Mouse (Mus musculus): ENCODE data around the gene Dlx2. TPM values are rescaled to one million over a fixed set of nuclear protein-coding genes. Genes with fewer than 3 reads are reported as not detected.

Gene Dlx2
- polyA plus RNA-seq, 1 experiment from 2014 or later: 0.39 TPM

DNA sequence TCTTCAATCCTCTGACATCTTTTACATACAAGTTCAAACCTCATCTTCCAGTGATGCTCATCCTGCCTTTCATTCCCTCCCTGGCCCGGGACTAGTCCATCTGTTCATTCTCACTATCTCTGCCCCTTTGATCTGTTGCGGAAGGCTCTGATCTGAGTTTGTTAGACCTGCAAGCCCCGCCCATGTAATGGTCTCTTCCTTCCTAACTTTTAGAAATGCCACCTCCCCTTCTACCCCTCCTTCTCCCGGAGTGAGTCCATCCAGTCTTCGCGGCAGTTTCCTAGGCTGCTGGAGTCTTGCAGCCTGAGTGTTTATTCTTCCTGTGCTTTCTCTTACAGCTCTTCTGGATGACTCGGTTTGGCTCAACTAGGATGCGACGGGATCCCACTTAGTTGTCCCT is 19.9 kb upstream of the Dlx2 start:
- Histone ChIP-seq H3K27me3 (ENCODE audit: control insufficient read depth, insufficient read depth, low read length) (no peaks in the 10 kb centered on the region), H3K4me3 (ENCODE audit: control insufficient read depth in 1 of 2, insufficient read depth in 1 of 2, low read depth in 1 of 2, low read length in 2 of 2) (no peak overlapping the region), H3K36me3 (ENCODE audit: control insufficient read depth, insufficient read depth, low read length) (no peaks in the 10 kb centered on the region), H3K9ac (ENCODE audit: low read length) (no peak overlapping the region), H3K9me3 (ENCODE audit: control insufficient read depth, low read length) (no peaks in the 10 kb centered on the region), H3K27ac (replicated peaks in 1 of 2; ENCODE audit: control insufficient read depth in 1 of 2, insufficient read depth in 1 of 2, low read depth in 2 of 2, low read length in 2 of 2) (no peak overlapping the region), H3K4me1 (ENCODE audit: control insufficient read depth in 2 of 2, insufficient read depth in 2 of 2, low read length in 2 of 2) (no peaks in the 10 kb centered on the region), H3K4me2 (ENCODE audit: low read length) (no peak overlapping the region)
- 71% methylated on average over 9 of the region's 9 CpGs for WGBS
- ATAC-seq (ENCODE audit: insufficient number of reproducible peaks, insufficient read depth, low FRiP score, low read depth): no peak

DNA sequence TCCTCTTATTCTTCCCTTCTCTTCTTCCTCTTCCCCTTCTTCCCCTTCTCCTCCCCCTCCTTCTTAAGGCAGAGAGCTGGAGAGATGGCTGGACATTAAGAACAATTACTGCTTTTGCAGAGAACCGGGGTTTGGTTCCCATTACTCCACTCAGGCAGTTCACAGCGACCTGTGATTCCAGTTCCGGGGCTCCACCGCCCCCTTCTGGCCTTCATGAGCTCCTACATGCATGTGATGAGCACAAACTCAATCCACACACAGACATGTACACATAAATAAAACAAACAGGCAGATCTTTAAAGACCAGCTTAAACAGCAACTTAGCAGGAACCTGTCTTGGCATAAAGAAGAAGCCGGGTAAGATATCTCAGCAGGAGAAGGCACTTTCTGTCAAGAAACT is 9.5 kb upstream of the Dlx2 start:
- peaks cover 0 to 2% of the 10 kb centered on the region in 2 experiments; a peak in 1 of 4 replicates for H3K4me1 ChIP-seq (ENCODE audit: control insufficient read depth in 2 of 2, insufficient read depth in 2 of 2, low read length in 2 of 2)
- H3K36me3 ChIP-seq (ENCODE audit: control insufficient read depth, insufficient read depth, low read length): no peaks in the 10 kb centered on the region
- H3K27me3 ChIP-seq (ENCODE audit: control insufficient read depth, insufficient read depth, low read length): peaks cover 35% of the 10 kb centered on the region
- no peaks in the 10 kb centered on the region for H3K9me3 ChIP-seq (ENCODE audit: control insufficient read depth, low read length)
- H3K4me2 ChIP-seq (ENCODE audit: low read length): no peak overlapping the region
- 50% methylated on average over 5 of the region's 5 CpGs for WGBS
- no peak overlapping the region for H3K9ac ChIP-seq (ENCODE audit: low read length)
- H3K27ac ChIP-seq (replicated peaks in 1 of 2; ENCODE audit: control insufficient read depth in 1 of 2, insufficient read depth in 1 of 2, low read depth in 2 of 2, low read length in 2 of 2): no peak overlapping the region
- no peak overlapping the region for H3K4me3 ChIP-seq (ENCODE audit: control insufficient read depth in 1 of 2, insufficient read depth in 1 of 2, low read depth in 1 of 2, low read length in 2 of 2)
- ATAC-seq (ENCODE audit: insufficient number of reproducible peaks, insufficient read depth, low FRiP score, low read depth): no peak

DNA sequence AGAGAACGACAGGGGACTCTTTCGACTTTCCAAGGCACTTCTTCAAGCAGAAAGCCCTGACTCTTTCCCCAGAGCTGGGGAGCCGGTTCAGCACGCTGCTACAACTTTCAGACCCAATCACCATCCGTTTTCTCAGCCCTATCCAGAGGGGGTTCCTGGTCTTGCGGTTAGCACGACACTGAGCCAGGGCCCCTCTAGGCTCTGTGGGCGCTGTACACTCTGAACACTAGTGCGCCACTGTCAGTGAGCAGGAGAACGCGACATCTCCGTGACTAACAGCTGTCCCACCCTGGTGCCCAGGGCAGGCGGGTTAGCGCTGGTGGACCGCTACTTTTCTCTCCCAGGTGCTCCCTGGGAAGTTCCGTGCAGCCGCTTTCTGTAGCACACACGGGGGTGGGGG is 5.2 kb upstream of the Dlx2 start:
- H3K4me2 ChIP-seq (ENCODE audit: low read length): peak overlapping the region; percentile 43
- H3K27ac ChIP-seq (replicated peaks in 1 of 2; ENCODE audit: control insufficient read depth in 1 of 2, insufficient read depth in 1 of 2, low read depth in 2 of 2, low read length in 2 of 2): no peak overlapping the region
- peaks cover under 1 to 3% of the 10 kb centered on the region in 2 experiments; a peak in 3 of 4 replicates for H3K4me1 ChIP-seq (ENCODE audit: control insufficient read depth in 2 of 2, insufficient read depth in 2 of 2, low read length in 2 of 2)
- H3K36me3 ChIP-seq (ENCODE audit: control insufficient read depth, insufficient read depth, low read length): no peaks in the 10 kb centered on the region
- WGBS: under 1% methylated on average over 17 of the region's 18 CpGs
- peak overlapping the region; percentile 5 to 20; a peak in 2 of 4 replicates for H3K4me3 ChIP-seq (ENCODE audit: control insufficient read depth in 1 of 2, insufficient read depth in 1 of 2, low read depth in 1 of 2, low read length in 2 of 2)
- no peaks in the 10 kb centered on the region for H3K9me3 ChIP-seq (ENCODE audit: control insufficient read depth, low read length)
- no peak for ATAC-seq (ENCODE audit: insufficient number of reproducible peaks, insufficient read depth, low FRiP score, low read depth)
- H3K9ac ChIP-seq (ENCODE audit: low read length): no peak overlapping the region
- peaks cover 73% of the 10 kb centered on the region for H3K27me3 ChIP-seq (ENCODE audit: control insufficient read depth, insufficient read depth, low read length)

DNA sequence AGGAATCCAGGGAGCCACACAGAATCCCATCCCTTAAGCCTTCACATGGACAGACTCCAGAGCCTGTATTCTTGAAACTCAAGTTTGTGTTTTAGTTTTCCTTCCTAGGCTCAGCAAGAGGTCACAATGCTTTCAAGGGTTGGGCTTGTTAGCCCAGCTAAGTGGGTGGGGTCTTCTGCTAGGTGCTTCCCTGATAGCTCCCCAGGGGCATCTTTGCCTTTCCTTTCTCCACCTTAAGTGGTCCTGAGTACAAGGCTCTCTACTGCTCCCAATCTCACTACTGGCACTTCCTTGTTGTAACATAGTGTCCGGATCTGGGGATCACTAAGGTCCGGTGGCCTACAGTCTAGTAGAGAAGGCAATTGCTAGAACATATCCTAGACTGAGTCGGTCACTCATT is 3.8 kb upstream of the Dlx2 start:
- no peak overlapping the region for H3K27ac ChIP-seq (replicated peaks in 1 of 2; ENCODE audit: control insufficient read depth in 1 of 2, insufficient read depth in 1 of 2, low read depth in 2 of 2, low read length in 2 of 2)
- peaks cover 86% of the 10 kb centered on the region for H3K27me3 ChIP-seq (ENCODE audit: control insufficient read depth, insufficient read depth, low read length)
- H3K4me3 ChIP-seq (ENCODE audit: control insufficient read depth in 1 of 2, insufficient read depth in 1 of 2, low read depth in 1 of 2, low read length in 2 of 2): no peak overlapping the region
- H3K4me2 ChIP-seq (ENCODE audit: low read length): no peak overlapping the region
- no peak for ATAC-seq (ENCODE audit: insufficient number of reproducible peaks, insufficient read depth, low FRiP score, low read depth)
- no peak overlapping the region for H3K9ac ChIP-seq (ENCODE audit: low read length)
- 21% methylated on average over 3 of the region's 3 CpGs for WGBS
- H3K4me1 ChIP-seq (ENCODE audit: control insufficient read depth in 2 of 2, insufficient read depth in 2 of 2, low read length in 2 of 2): peaks cover 9 to 12% of the 10 kb centered on the region in 2 experiments
- no peaks in the 10 kb centered on the region for H3K36me3 ChIP-seq (ENCODE audit: control insufficient read depth, insufficient read depth, low read length)
- H3K9me3 ChIP-seq (ENCODE audit: control insufficient read depth, low read length): no peaks in the 10 kb centered on the region

DNA sequence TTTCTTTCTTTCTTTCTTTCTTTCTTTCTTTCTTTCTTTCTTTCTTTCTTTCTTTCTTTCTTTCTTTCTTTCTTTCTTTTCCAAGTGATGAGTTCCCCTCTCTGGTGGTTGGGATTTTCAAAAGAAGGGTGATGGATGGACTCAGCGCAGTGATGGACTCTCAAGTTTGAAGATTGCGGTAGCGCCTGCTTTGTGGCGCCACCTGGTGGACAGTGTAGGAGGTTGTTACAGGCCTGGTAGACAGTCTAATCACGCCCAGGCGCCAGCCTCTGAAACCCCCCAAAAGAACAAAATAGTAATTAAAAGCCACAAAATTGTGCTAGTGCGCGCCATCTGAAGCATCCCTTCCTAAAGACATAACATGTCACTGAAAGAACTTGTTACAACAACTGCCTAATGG is 1.3 kb upstream of the Dlx2 start:
- Histone ChIP-seq H3K9ac (ENCODE audit: low read length) (no peak overlapping the region), H3K9me3 (ENCODE audit: control insufficient read depth, low read length) (no peaks in the 10 kb centered on the region), H3K27ac (replicated peaks in 1 of 2; ENCODE audit: control insufficient read depth in 1 of 2, insufficient read depth in 1 of 2, low read depth in 2 of 2, low read length in 2 of 2) (no peak overlapping the region), H3K36me3 (ENCODE audit: control insufficient read depth, insufficient read depth, low read length) (no peaks in the 10 kb centered on the region), H3K4me1 (ENCODE audit: control insufficient read depth in 2 of 2, insufficient read depth in 2 of 2, low read length in 2 of 2) (peaks cover 9 to 19% of the 10 kb centered on the region in 2 experiments), H3K4me2 (ENCODE audit: low read length) (no peak overlapping the region), H3K27me3 (ENCODE audit: control insufficient read depth, insufficient read depth, low read length) (peaks cover 93% of the 10 kb centered on the region), H3K4me3 (ENCODE audit: control insufficient read depth in 1 of 2, insufficient read depth in 1 of 2, low read depth in 1 of 2, low read length in 2 of 2) (no peak overlapping the region)
- WGBS: 2% methylated on average over 8 of the region's 8 CpGs
- no peak for ATAC-seq (ENCODE audit: insufficient number of reproducible peaks, insufficient read depth, low FRiP score, low read depth)

DNA sequence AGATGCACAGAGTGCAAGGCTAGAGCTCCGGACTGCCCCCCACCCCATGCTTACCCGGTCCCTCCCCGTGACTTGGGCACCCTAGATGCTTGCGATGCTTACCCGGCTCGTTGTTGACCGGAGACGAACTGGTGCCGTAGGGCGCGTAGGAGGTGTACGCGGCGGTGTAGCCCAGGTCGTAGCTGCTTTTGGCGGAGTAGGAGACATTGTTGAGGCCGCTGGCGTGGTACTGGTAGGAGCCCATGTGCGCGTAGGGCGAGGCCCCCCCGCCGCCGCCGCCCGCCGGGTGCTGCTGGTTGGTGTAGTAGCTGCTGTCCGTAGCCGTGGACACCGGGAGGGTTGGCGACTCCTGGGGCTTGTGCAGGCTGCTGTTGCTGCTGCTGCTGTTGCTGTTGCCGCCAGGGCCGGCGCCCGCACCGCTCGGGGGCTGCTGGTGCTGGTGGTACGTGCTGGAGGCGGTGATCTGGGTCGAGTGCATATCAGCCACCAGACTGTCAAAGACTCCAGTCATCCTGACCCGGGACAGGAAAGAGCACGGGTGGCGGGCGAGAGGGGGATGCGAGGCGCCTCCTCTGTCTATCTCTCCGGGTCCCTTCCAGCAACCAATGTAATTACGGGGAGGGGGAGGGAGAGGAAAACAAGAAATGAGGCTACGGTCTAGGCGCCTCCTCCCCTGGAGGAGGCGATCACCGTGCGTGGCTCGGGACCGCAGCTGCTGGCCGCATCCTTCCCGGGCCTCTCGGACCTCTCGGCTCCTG is 493 bp downstream of the Dlx2 start:
- 1% methylated on average over 59 of the region's 59 CpGs for WGBS
- Histone ChIP-seq H3K4me1 (ENCODE audit: control insufficient read depth in 2 of 2, insufficient read depth in 2 of 2, low read length in 2 of 2) (peaks cover 7 to 25% of the 10 kb centered on the region in 2 experiments), H3K36me3 (ENCODE audit: control insufficient read depth, insufficient read depth, low read length) (no peaks in the 10 kb centered on the region), H3K4me3 (ENCODE audit: control insufficient read depth in 1 of 2, insufficient read depth in 1 of 2, low read depth in 1 of 2, low read length in 2 of 2) (peak overlapping the region; percentile 43 to 46), H3K9ac (ENCODE audit: low read length) (0 out of 2 replicates have a peak overlapping the region, but pooled peaks have one; percentile 12), H3K27me3 (ENCODE audit: control insufficient read depth, insufficient read depth, low read length) (peaks cover 93% of the 10 kb centered on the region), H3K27ac (replicated peaks in 1 of 2; ENCODE audit: control insufficient read depth in 1 of 2, insufficient read depth in 1 of 2, low read depth in 2 of 2, low read length in 2 of 2) (no peak overlapping the region), H3K9me3 (ENCODE audit: control insufficient read depth, low read length) (no peaks in the 10 kb centered on the region), H3K4me2 (ENCODE audit: low read length) (peak overlapping the region; percentile 81)
- no peak for ATAC-seq (ENCODE audit: insufficient number of reproducible peaks, insufficient read depth, low FRiP score, low read depth)

DNA sequence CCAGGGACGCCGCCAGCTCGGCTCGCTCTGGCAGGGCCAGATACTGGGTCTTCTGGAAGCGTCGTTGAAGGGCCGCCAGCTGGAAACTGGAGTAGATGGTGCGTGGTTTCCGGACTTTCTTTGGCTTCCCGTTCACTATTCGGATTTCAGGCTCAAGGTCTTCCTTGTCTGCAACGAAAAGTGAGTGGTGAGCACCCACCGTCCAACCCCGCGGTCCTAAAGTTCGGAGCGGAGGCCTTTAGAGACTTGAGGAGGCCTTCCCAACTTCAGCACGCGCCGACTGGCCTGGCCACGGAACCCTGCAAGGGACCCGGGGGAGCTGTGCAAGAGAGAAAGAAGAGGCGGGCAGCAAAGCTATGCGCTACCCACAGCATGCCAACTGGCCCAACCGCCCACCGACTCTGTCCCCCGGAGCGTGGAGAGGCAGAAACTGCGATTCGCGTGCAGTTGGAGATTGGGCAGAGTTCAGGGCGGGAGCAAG is 1.1 kb downstream of the Dlx2 start:
- peaks cover 94% of the 10 kb centered on the region for H3K27me3 ChIP-seq (ENCODE audit: control insufficient read depth, insufficient read depth, low read length)
- H3K27ac ChIP-seq (replicated peaks in 1 of 2; ENCODE audit: control insufficient read depth in 1 of 2, insufficient read depth in 1 of 2, low read depth in 2 of 2, low read length in 2 of 2): no peak overlapping the region
- H3K9me3 ChIP-seq (ENCODE audit: control insufficient read depth, low read length): no peaks in the 10 kb centered on the region

More for the DNA sequence above, 1.1 kb downstream of the Dlx2 start:
- Histone ChIP-seq H3K4me1 (ENCODE audit: control insufficient read depth in 2 of 2, insufficient read depth in 2 of 2, low read length in 2 of 2) (peaks cover 7 to 31% of the 10 kb centered on the region in 2 experiments), H3K4me3 (ENCODE audit: control insufficient read depth in 1 of 2, insufficient read depth in 1 of 2, low read depth in 1 of 2, low read length in 2 of 2) (peak overlapping the region; percentile 43 to 46), H3K36me3 (ENCODE audit: control insufficient read depth, insufficient read depth, low read length) (no peaks in the 10 kb centered on the region), H3K9ac (ENCODE audit: low read length) (no peak overlapping the region), H3K4me2 (ENCODE audit: low read length) (peak overlapping the region; percentile 81)
- ATAC-seq (ENCODE audit: insufficient number of reproducible peaks, insufficient read depth, low FRiP score, low read depth): no peak
- 2% methylated on average over 32 of the region's 32 CpGs for WGBS
